Mouse (Mus musculus): Measurements from ENCODE around the gene Olfr56.

- TF ChIP-seq CTCF (IDR thresholded peaks at IDR 0.05; ENCODE audit: low read depth, low read length) (no peak), EP300 (IDR thresholded peaks at IDR 0.05; ENCODE audit: insufficient read depth, low read depth, low read length) (no peak), POLR2A (IDR thresholded peaks at IDR 0.05; ENCODE audit: insufficient read depth, low read length) (no peak)
Observed at GRCm38 (mm10) chr11:49088990-49089652, 110.4 kb downstream of the Olfr56 start.
